Mouse (Mus musculus) cortical plate, adult 2 months (tissue): ENCODE results near the gene Cntfr.

ENCODE experiments used
- CTCF ChIP-seq: fragments of 200-500 bp; IDR thresholded peaks from 2 replicates; pipeline ENCODE4 v1.5.1; 2011; ENCODE audit warnings: mild to moderate bottlenecking, control low read depth, low read length; ENCODE audit not compliant: insufficient read depth; ENCODE audit errors: extremely low read depth
- POLR2A ChIP-seq: fragments of 200-500 bp; IDR thresholded peaks from 2 replicates; pipeline ENCODE4 v1.6.1; 2011; ENCODE audit warnings: mild to moderate bottlenecking, low read length, control low read depth; ENCODE audit not compliant: insufficient read depth; ENCODE audit errors: extremely low read depth

- TF ChIP-seq POLR2A (no peak), CTCF (no peak)
These were observed 58.6 kb downstream of the Cntfr start for GRCm38 (mm10) chr4:41638186-41638731.
